Mouse (Mus musculus) heart, embryonic 14.5 days (tissue): Measurements from ENCODE around the gene Grb14. TPM values are rescaled to one million over a fixed set of nuclear protein-coding genes. Genes with fewer than 3 reads are reported as not detected.

Experiments
- ATAC-seq: fragments of 200-750 bp; cut with Nextera tagmentation; 2 replicates; pipeline ENCODE4 v1.8.0; 2017; ENCODE audit warnings: low read depth, moderate TSS enrichment; ENCODE audit not compliant: insufficient number of reproducible peaks, insufficient read depth, low FRiP score
- H3K27ac ChIP-seq, 2 experiments: fragments of 200-500 bp in 1 of 2; fragments of 300-500 bp in 1 of 2; sonication (generic) in 1 of 2; replicated peaks in 1 of 2; 2 replicates each; pipeline ENCODE4 v1.5.1; 2012 to 2014; ENCODE audit warnings: low read depth in 2 of 2, low read length in 2 of 2, control low read depth in 1 of 2, mild to moderate bottlenecking in 1 of 2, mixed read lengths in 1 of 2; ENCODE audit not compliant: control insufficient read depth in 1 of 2, insufficient read depth in 1 of 2
- H3K27me3 ChIP-seq: fragments of 300-500 bp; sonication (generic); 2 replicates; pipeline ENCODE4 v1.6.1; 2014; ENCODE audit warnings: mild to moderate bottlenecking, low read length, control low read depth; ENCODE audit not compliant: control insufficient read depth, insufficient read depth
- H3K36me3 ChIP-seq: fragments of 300-500 bp; sonication (generic); 2 replicates; pipeline ENCODE4 v1.6.1; 2014; ENCODE audit warnings: mild to moderate bottlenecking, control low read depth, low read length, mixed read lengths; ENCODE audit not compliant: control insufficient read depth, insufficient read depth
- H3K4me1 ChIP-seq, 2 experiments: fragments of 200-500 bp in 1 of 2; fragments of 300-500 bp in 1 of 2; sonication (generic) in 1 of 2; 2 replicates each; pipeline ENCODE4 v1.6.1; 2012 to 2014; ENCODE audit warnings: low read length in 2 of 2, control low read depth in 1 of 2, mixed read lengths in 1 of 2; ENCODE audit not compliant: control insufficient read depth in 2 of 2, insufficient read depth in 2 of 2
- H3K4me2 ChIP-seq: fragments of 300-500 bp; sonication (generic); 2 replicates; pipeline ENCODE4 v1.6.1; 2014; ENCODE audit warnings: mild to moderate bottlenecking, low read length
- H3K4me3 ChIP-seq, 2 experiments: fragments of 200-500 bp in 1 of 2; fragments of 300-500 bp in 1 of 2; sonication (generic) in 1 of 2; 2 replicates each; pipeline ENCODE4 v1.5.1; 2012 to 2014; ENCODE audit warnings: low read length in 2 of 2, mild to moderate bottlenecking in 2 of 2, control low read depth in 1 of 2, low read depth in 1 of 2, moderate library complexity in 1 of 2; ENCODE audit not compliant: control insufficient read depth in 1 of 2, insufficient read depth in 1 of 2
- H3K9ac ChIP-seq: fragments of 300-500 bp; sonication (generic); 2 replicates; pipeline ENCODE4 v1.6.1; 2014; ENCODE audit warnings: mild to moderate bottlenecking, low read length
- H3K9me3 ChIP-seq: fragments of 300-500 bp; sonication (generic); 2 replicates; pipeline ENCODE4 v1.6.1; 2016; ENCODE audit warnings: low read length, control low read depth; ENCODE audit not compliant: control insufficient read depth
- WGBS: fragments of 180-500 bp; shearing (Covaris S2); extraction: QIAGEN DNeasy Blood & Tissue Kit; methylation state at CpG from one replicate; pipeline ENCODE4 v1.1.7; 2014; 5-methylcytosine and 5-hydroxymethylcytosine counted together
- polyA plus RNA-seq: library from polyadenylated mRNA; unstranded; fragments of >200 nt; fragmentation: Nextera tagmentation; extraction: Ambion mirVana; gene quantifications from 2 replicates; pipeline ENCODE4 v1.2.1, GENCODE M21; 2014

Gene Grb14
- polyA plus RNA-seq, result 114 and 119 TPM in 2 replicates

- no peak for ATAC-seq
- H3K4me1 ChIP-seq, result no peaks in the 10 kb centered on the region
- H3K4me3 ChIP-seq, result no peak within 1 kb of the TSS
- H3K9me3 ChIP-seq, result no peaks in the 10 kb centered on the region
- no peak within 1 kb of the TSS for H3K9ac ChIP-seq
- peaks cover 7% of the 10 kb centered on the region; the same call in 1 of the 2 replicates for H3K36me3 ChIP-seq
- 85% methylated on average over 1 of the region's 1 CpGs for WGBS
- H3K27ac ChIP-seq, result no peak within 1 kb of the TSS
- no peaks in the 10 kb centered on the region for H3K27me3 ChIP-seq
- no peak within 1 kb of the TSS for H3K4me2 ChIP-seq
Observed at GRCm38 (mm10) chr2:65024887-65025286, at the start of gene Grb14. TSS of gene Grb14 (minus strand) at chr2:65024987.

DNA sequence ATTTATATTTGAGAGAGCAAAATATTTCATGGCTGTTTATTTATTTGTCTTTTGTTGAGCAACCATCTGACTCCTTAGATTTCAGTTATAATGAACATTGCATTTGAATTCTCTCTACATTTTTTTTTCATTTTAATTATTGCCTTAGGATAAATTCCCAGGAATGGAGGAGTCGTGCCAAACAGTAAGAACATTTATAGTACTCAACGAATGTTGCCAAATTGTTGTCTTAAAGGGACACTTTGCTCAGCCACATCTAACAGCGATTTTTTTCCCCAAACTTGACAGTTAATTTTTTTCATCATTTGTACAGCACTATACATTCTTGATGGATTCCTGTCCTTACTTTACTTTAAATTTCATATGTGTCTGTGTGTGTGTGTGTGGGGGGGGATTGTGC lies 47.4 kb upstream of the Grb14 start:
- no peaks in the 10 kb centered on the region for H3K27me3 ChIP-seq
- H3K27ac ChIP-seq, result no peak overlapping the region
- no peaks in the 10 kb centered on the region for H3K36me3 ChIP-seq
- H3K9ac ChIP-seq, result no peak overlapping the region
- no peaks in the 10 kb centered on the region for H3K9me3 ChIP-seq
- 77% methylated on average over 3 of the region's 3 CpGs for WGBS
- no peak for ATAC-seq
- no peak overlapping the region for H3K4me3 ChIP-seq
- no peak overlapping the region for H3K4me2 ChIP-seq
- 0 out of 4 replicates have a peak, but pooled peaks cover 0 to 5% of the 10 kb centered on the region in 2 experiments for H3K4me1 ChIP-seq

DNA sequence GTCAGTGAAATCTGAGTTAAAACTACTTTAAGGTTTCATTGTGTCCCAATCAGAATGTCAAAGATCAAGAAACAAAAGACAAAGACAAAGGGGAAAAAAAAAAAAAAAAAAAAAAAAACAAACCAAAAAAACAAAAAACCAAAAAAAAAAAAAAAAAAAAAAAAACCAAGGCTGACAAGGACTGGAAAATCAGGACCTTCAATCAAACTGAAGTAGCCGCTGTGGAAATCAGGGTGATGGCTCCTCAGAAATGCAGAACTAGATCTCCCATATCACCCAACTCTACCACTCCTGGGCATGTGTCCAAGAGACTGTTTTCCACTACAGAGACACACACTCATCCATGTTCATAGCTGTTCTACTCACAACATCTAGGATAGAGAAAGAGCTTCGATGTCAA lies 29.0 kb upstream of the Grb14 start:
- Histone ChIP-seq H3K4me1 (no peaks in the 10 kb centered on the region), H3K9ac (no peak overlapping the region), H3K27me3 (no peaks in the 10 kb centered on the region), H3K4me3 (no peak overlapping the region), H3K36me3 (no peaks in the 10 kb centered on the region), H3K4me2 (no peak overlapping the region), H3K27ac (no peak overlapping the region), H3K9me3 (no peaks in the 10 kb centered on the region)
- ATAC-seq, result no peak
- 61% methylated on average over 2 of the region's 2 CpGs for WGBS

DNA sequence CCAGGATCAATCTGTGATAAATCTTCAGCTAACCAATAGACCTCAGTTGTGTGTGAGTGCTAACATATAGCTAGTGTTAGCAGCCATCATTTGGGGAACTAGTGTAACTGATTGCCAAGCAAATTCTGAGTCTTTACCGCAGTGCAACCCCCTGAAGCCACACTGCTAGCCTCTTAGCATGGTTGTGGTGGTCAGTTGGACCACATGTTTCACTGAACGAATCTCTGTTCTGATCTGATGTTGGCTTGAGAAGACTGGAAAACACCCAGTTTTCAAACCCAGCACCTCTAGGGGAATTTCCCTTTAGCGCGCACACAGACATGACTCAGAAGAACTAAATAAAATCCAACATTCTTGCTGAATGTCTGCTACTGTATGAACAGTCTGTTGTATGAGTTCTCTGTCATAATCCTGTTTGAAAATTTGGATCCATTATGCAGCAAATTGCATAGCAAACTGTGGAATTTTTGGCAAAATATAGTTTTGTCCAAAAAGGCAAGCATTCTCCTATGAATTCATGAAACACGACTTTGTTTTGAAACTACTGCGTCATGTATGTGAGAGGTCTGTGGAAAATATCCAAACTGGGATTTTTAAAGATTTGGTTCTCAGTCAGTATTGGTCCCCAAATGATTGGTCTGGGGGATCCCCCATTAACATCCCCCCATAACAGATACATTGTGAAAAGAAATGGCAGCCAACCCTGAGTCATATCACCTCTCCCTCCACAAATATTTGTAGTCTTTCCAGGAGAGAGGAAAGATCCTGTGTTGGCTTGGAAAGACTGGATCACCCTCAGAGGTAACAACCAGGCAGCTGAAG lies 27.6 kb upstream of the Grb14 start:
- Histone ChIP-seq H3K9ac (no peak overlapping the region), H3K9me3 (no peaks in the 10 kb centered on the region), H3K4me3 (no peak overlapping the region), H3K4me2 (no peak overlapping the region), H3K27ac (no peak overlapping the region), H3K36me3 (no peaks in the 10 kb centered on the region), H3K4me1 (no peaks in the 10 kb centered on the region), H3K27me3 (no peaks in the 10 kb centered on the region)
- WGBS, result 93% methylated on average over 6 of the region's 6 CpGs
- ATAC-seq, result no peak

DNA sequence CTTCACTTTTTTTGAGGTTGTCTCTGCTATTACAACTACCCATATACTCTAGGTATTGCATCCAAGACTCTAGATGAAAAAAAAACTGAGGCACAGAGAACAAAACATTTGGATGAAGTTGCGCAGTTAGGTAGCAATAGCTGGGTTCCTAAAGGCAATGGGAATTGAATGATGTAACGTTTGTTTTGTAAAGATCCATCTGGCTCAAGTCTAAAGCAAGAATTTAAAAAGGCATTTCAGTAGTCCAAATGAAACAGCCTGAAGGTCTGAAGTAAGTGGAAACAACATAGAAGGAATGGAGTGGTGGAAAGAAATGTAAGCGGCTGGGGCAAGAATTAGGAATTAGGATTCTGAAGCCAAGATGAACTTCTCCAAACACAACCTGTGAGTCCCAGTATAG lies 26.0 kb upstream of the Grb14 start:
- no peak for ATAC-seq
- Histone ChIP-seq H3K4me3 (no peak overlapping the region), H3K36me3 (no peaks in the 10 kb centered on the region), H3K27me3 (no peaks in the 10 kb centered on the region), H3K4me1 (no peaks in the 10 kb centered on the region), H3K27ac (no peak overlapping the region), H3K9me3 (no peaks in the 10 kb centered on the region), H3K4me2 (no peak overlapping the region), H3K9ac (no peak overlapping the region)
- WGBS, result 96% methylated on average over 3 of the region's 3 CpGs

GRCm38 (mm10) chr2:65048234-65049017 lies 23.6 kb upstream of the Grb14 start:
- 70% methylated on average over 6 of the region's 6 CpGs for WGBS
- Histone ChIP-seq H3K9me3 (no peaks in the 10 kb centered on the region), H3K4me1 (peaks cover 2 to 4% of the 10 kb centered on the region in 2 experiments; a peak in 3 of 4 replicates), H3K27ac (no peak overlapping the region), H3K36me3 (no peaks in the 10 kb centered on the region), H3K4me3 (no peak overlapping the region), H3K27me3 (no peaks in the 10 kb centered on the region), H3K4me2 (no peak overlapping the region), H3K9ac (no peak overlapping the region)
- ATAC-seq, result no peak

DNA sequence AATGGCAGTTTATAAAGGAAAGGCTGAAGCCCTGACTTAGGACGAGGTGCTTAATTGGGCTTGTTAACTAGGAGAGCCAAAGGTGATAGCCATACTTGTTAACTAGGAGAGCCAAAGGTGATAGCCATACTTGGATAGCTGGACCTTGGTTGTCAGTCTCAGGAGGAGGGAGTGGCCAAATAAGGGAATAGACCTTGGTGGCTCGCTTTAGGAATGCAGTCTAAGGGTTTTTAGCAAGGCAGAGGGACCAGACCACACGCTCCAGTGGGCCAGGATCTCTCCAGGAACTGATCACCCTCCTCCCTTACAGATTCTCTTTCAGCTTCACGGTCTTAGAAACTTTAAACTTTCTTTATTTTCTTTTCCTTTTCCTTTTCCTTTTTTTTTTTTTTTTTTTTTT lies 13.4 kb upstream of the Grb14 start:
- H3K27me3 ChIP-seq, result no peaks in the 10 kb centered on the region
- no peaks in the 10 kb centered on the region for H3K36me3 ChIP-seq
- WGBS, result 8% methylated on average over 4 of the region's 4 CpGs
- peak; percentile 56; the same call in 1 of the 2 replicates for ATAC-seq
- peaks cover 0 to 4% of the 10 kb centered on the region in 2 experiments; a peak in 2 of 4 replicates for H3K4me1 ChIP-seq
- H3K4me2 ChIP-seq, result peak overlapping the region; percentile 51
- no peak overlapping the region for H3K9ac ChIP-seq
- H3K4me3 ChIP-seq, result no peak overlapping the region
- peak overlapping the region; percentile 21 to 57; a peak in 2 of 4 replicates for H3K27ac ChIP-seq
- no peaks in the 10 kb centered on the region for H3K9me3 ChIP-seq
